ENCODE assay signal across 16 mouse cellular contexts in genomic region chr1:180021463-180022296, GRCm38 (mm10).
DNase-seq lines count a peak whose midpoint lies in the region; ATAC-seq and TF ChIP-seq lines count a peak whose summit lies in the region.
"Had no signal": no experiment of that assay in that cellular context is flagged by ENCODE, and none has a peak within 500 bp of the region (broad histone marks: within the 10 kb centered on the region; RNA-seq: fewer than 3 reads in every experiment).

No protein-coding gene starts in this region.

- TF ChIP-seq CTCF in cerebellum, adult 2 months (IDR thresholded peaks at IDR 0.05; ENCODE audit: borderline replicate concordance, insufficient read depth, low read depth, low read length), result no peak
- no peak for TF ChIP-seq CTCF in layer of hippocampus, adult 2 months (conservative IDR thresholded peaks at IDR 0.05)
- TF ChIP-seq CTCF in cortical plate, adult 2 months (IDR thresholded peaks at IDR 0.05; ENCODE audit: extremely low read depth, insufficient read depth, low read length), result no peak

- no peak overlapping the region for H3K9ac ChIP-seq in intestine, embryonic 15.5 days
- H3K9ac ChIP-seq: hindbrain, embryonic 15.5 days had no signal

- H3K9me3 ChIP-seq in intestine, embryonic 15.5 days, result no peaks in the 10 kb centered on the region
- H3K9me3 ChIP-seq: embryonic facial prominence, embryonic 10.5 days; forebrain, embryonic 10.5 days; hindbrain, embryonic 15.5 days had no signal

- peaks cover 10% of the 10 kb centered on the region for H3K4me1 ChIP-seq in cerebellum, adult 2 months (ENCODE audit: control insufficient read depth, insufficient read depth, low read length)
- peaks cover 9% of the 10 kb centered on the region for H3K4me1 ChIP-seq in cortical plate, adult 2 months (ENCODE audit: control insufficient read depth, insufficient read depth, low read length)
- 0 out of 2 replicates have a peak, but pooled peaks cover 2% of the 10 kb centered on the region for H3K4me1 ChIP-seq in intestine, embryonic 15.5 days (replicated peaks)

- H3K36me3 ChIP-seq in intestine, embryonic 15.5 days, result no peaks in the 10 kb centered on the region
- H3K36me3 ChIP-seq: embryonic facial prominence, embryonic 10.5 days; forebrain, embryonic 10.5 days; hindbrain, embryonic 15.5 days had no signal

- no peaks in the 10 kb centered on the region for H3K27me3 ChIP-seq in cerebellum, adult 2 months (ENCODE audit: control insufficient read depth, insufficient read depth, low read length)
- H3K27me3 ChIP-seq in intestine, embryonic 15.5 days (replicated peaks), result no peaks in the 10 kb centered on the region
- H3K27me3 ChIP-seq: hindbrain, embryonic 15.5 days had no signal

- ATAC-seq in intestine, embryonic 15.5 days, result no peak

- H3K4me3 ChIP-seq in cerebellum, adult 2 months (replicated peaks; ENCODE audit: insufficient read depth, low read depth, low read length), result no peak overlapping the region
- no peak overlapping the region for H3K4me3 ChIP-seq in layer of hippocampus, adult 2 months
- H3K4me3 ChIP-seq in cortical plate, adult 2 months (ENCODE audit: insufficient read depth, low read length), result no peak overlapping the region
- no peak overlapping the region for H3K4me3 ChIP-seq in intestine, embryonic 15.5 days (replicated peaks)
- H3K4me3 ChIP-seq: embryonic facial prominence, embryonic 10.5 days; forebrain, embryonic 10.5 days; hindbrain, embryonic 15.5 days had no signal

- H3K27ac ChIP-seq in cerebellum, adult 2 months (ENCODE audit: insufficient read depth, low read length), result 0 out of 2 replicates have a peak overlapping the region, but pooled peaks have one; percentile 0
- H3K27ac ChIP-seq in layer of hippocampus, adult 2 months, result peak overlapping the region; percentile 49
- H3K27ac ChIP-seq in cortical plate, adult 2 months (ENCODE audit: insufficient read depth, low read length), result peak overlapping the region; percentile 75
- no peak overlapping the region for H3K27ac ChIP-seq in intestine, embryonic 15.5 days
- H3K27ac ChIP-seq: embryonic facial prominence, embryonic 10.5 days; forebrain, embryonic 10.5 days; hindbrain, embryonic 15.5 days; macrophage had no signal

- TF ChIP-seq POLR2A in cerebellum, adult 2 months (IDR thresholded peaks at IDR 0.05; ENCODE audit: borderline replicate concordance, insufficient read depth, low read length), result no peak
- no peak for TF ChIP-seq POLR2A in cortical plate, adult 2 months (IDR thresholded peaks at IDR 0.05; ENCODE audit: extremely low read depth, insufficient read depth, low read length)

- 35% methylated on average over 11 of the region's 11 CpGs for WGBS in cerebellum, adult 2 months
- WGBS in intestine, embryonic 15.5 days, result 49% methylated on average over 11 of the region's 11 CpGs

- no peak overlapping the region for H3K4me2 ChIP-seq in intestine, embryonic 15.5 days (replicated peaks)
- H3K4me2 ChIP-seq: hindbrain, embryonic 15.5 days had no signal

- DNase-seq in cerebellum, adult 2 months, result peak in 1 of 2 experiments; percentile 30
- DNase-seq in cerebellum, postnatal 14 days, result no peak
- DNase-seq in layer of hippocampus, adult 2 months (ENCODE audit: low spot score in 2 of 2), result no peak
- no peak for DNase-seq in layer of hippocampus, postnatal 25 days (ENCODE audit: extremely low spot score in 1 of 2, low spot score in 1 of 2)
- DNase-seq in 3T3-L1 (ENCODE audit: low read depth, low spot score), result peak; percentile 50
- DNase-seq in thymus, postnatal 14 days, result no peak
- DNase-seq: adrenal gland, postnatal 14 days; cerebellum, adult 11 months; kidney, postnatal 10 days; layer of hippocampus, postnatal 36 days had no signal
